ENCODE assay signal across 8 mouse cellular contexts in the genomic region with DNA sequence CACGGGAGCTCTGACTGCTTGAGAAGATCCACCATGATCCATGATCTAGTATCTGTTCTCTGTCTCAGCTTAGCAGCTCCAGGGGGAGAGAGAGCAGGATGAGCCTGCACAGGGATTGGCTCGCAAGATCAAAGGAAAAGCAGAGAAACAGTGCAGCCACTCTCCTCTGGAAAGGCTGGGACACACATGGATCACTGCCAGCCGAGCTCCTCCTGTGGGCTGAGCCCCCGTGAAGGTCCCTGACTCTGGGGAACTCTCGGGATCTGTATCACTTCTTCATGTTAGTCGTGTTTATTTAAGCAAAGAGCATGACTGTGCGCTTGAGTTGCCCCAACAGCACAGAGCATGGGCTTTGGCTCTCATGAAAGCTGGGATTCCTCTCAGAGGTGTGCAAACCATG. TPM values are rescaled to one million over a fixed set of nuclear protein-coding genes. Genes with fewer than 3 reads are reported as not detected.
DNase-seq lines count a peak whose midpoint lies in the region; ATAC-seq and TF ChIP-seq lines count a peak whose summit lies in the region.

No protein-coding gene starts in this region.

- H3K27me3 ChIP-seq in forebrain, embryonic 14.5 days (replicated peaks; ENCODE audit: control insufficient read depth, insufficient read depth, low read length), result no peaks in the 10 kb centered on the region
- H3K27me3 ChIP-seq in forebrain, embryonic 16.5 days (replicated peaks; ENCODE audit: control insufficient read depth, insufficient read depth, low read length), result no peaks in the 10 kb centered on the region
- H3K27me3 ChIP-seq in lung, embryonic 14.5 days (ENCODE audit: insufficient read depth, low read length), result no peaks in the 10 kb centered on the region
- no peaks in the 10 kb centered on the region for H3K27me3 ChIP-seq in lung, embryonic 16.5 days (ENCODE audit: control insufficient read depth, insufficient read depth, low read depth, low read length)

- no peak overlapping the region for H3K4me2 ChIP-seq in forebrain, embryonic 14.5 days (ENCODE audit: low read length)
- H3K4me2 ChIP-seq in forebrain, embryonic 16.5 days (ENCODE audit: low read length), result no peak overlapping the region
- H3K4me2 ChIP-seq in lung, embryonic 14.5 days, result peak overlapping the region; percentile 33
- H3K4me2 ChIP-seq in lung, embryonic 16.5 days (ENCODE audit: low read depth, low read length), result peak overlapping the region; percentile 32; the same call in 1 of the 2 replicates

- peaks cover 2% of the 10 kb centered on the region; the same call in 1 of the 2 replicates for H3K4me1 ChIP-seq in forebrain, embryonic 14.5 days (ENCODE audit: control insufficient read depth, insufficient read depth, low read length)
- 0 out of 2 replicates have a peak, but pooled peaks cover 3% of the 10 kb centered on the region for H3K4me1 ChIP-seq in forebrain, embryonic 16.5 days (replicated peaks; ENCODE audit: control insufficient read depth, insufficient read depth, low read length)
- H3K4me1 ChIP-seq in lung, embryonic 14.5 days (ENCODE audit: insufficient read depth), result peaks cover 13% of the 10 kb centered on the region
- peaks cover 23% of the 10 kb centered on the region for H3K4me1 ChIP-seq in lung, embryonic 16.5 days (replicated peaks; ENCODE audit: control insufficient read depth, insufficient read depth, low read length)

- DNase-seq in forebrain, embryonic 14.5 days (ENCODE audit: low spot score), result peak; percentile 49
- peak; percentile 86 for DNase-seq in lung, embryonic 14.5 days
- no peak for DNase-seq in lung, postnatal 25 days (ENCODE audit: low spot score)
- DNase-seq in testis, postnatal 14 days (ENCODE audit: low spot score), result peak; percentile 16
- DNase-seq in cerebellum, postnatal 36 days, result no peak
- no peak for DNase-seq in spleen, postnatal 14 days (ENCODE audit: low spot score in 2 of 2)

- ATAC-seq in forebrain, embryonic 14.5 days, result no peak
- no peak for ATAC-seq in forebrain, embryonic 16.5 days
- ATAC-seq in lung, embryonic 14.5 days (ENCODE audit: insufficient read depth), result peak; percentile 87
- peak; percentile 79 for ATAC-seq in lung, embryonic 16.5 days (ENCODE audit: low read depth)

- no peak overlapping the region for H3K27ac ChIP-seq in forebrain, embryonic 14.5 days (ENCODE audit: low read depth, low read length)
- H3K27ac ChIP-seq in forebrain, embryonic 16.5 days (ENCODE audit: low read length), result no peak overlapping the region
- peak overlapping the region; percentile 13; the same call in 1 of the 2 replicates for H3K27ac ChIP-seq in lung, embryonic 14.5 days (ENCODE audit: low read depth)
- 0 out of 2 replicates have a peak overlapping the region, but pooled peaks have one; percentile 27 for H3K27ac ChIP-seq in lung, embryonic 16.5 days (ENCODE audit: low read length)

- no peaks in the 10 kb centered on the region for H3K9me3 ChIP-seq in forebrain, embryonic 14.5 days (replicated peaks; ENCODE audit: control insufficient read depth, low read length)
- no peaks in the 10 kb centered on the region for H3K9me3 ChIP-seq in forebrain, embryonic 16.5 days (ENCODE audit: control insufficient read depth, low read length)
- no peaks in the 10 kb centered on the region for H3K9me3 ChIP-seq in lung, embryonic 14.5 days (ENCODE audit: low read depth, low read length)
- 0 out of 2 replicates have a peak, but pooled peaks cover 2% of the 10 kb centered on the region for H3K9me3 ChIP-seq in lung, embryonic 16.5 days (ENCODE audit: control insufficient read depth, low read length)

- no peaks in the 10 kb centered on the region for H3K36me3 ChIP-seq in forebrain, embryonic 14.5 days (ENCODE audit: control insufficient read depth, insufficient read depth, low read length)
- no peaks in the 10 kb centered on the region for H3K36me3 ChIP-seq in forebrain, embryonic 16.5 days (ENCODE audit: control insufficient read depth, insufficient read depth)
- H3K36me3 ChIP-seq in lung, embryonic 14.5 days (ENCODE audit: insufficient read depth), result no peaks in the 10 kb centered on the region
- H3K36me3 ChIP-seq in lung, embryonic 16.5 days (ENCODE audit: control insufficient read depth, insufficient read depth, low read length), result no peaks in the 10 kb centered on the region

- H3K4me3 ChIP-seq in forebrain, embryonic 14.5 days (ENCODE audit: low read depth, low read length), result no peak overlapping the region
- H3K4me3 ChIP-seq in forebrain, embryonic 16.5 days (replicated peaks; ENCODE audit: low read length), result no peak overlapping the region
- H3K4me3 ChIP-seq in lung, embryonic 14.5 days (ENCODE audit: low read depth, low read length), result no peak overlapping the region
- H3K4me3 ChIP-seq in lung, embryonic 16.5 days (ENCODE audit: low read length), result no peak overlapping the region

- no peak for TF ChIP-seq CTCF in lung, embryonic 14.5 days (IDR thresholded peaks at IDR 0.05; ENCODE audit: low read depth)

- 25% methylated on average over 7 of the region's 7 CpGs for whole genome bisulfite sequencing in forebrain, embryonic 14.5 days
- WGBS in forebrain, embryonic 16.5 days, result 25% methylated on average over 7 of the region's 7 CpGs
- WGBS in lung, embryonic 14.5 days, result 3% methylated on average over 7 of the region's 7 CpGs
- WGBS in lung, embryonic 16.5 days, result 3% methylated on average over 7 of the region's 7 CpGs

- no peak overlapping the region for H3K9ac ChIP-seq in forebrain, embryonic 14.5 days (ENCODE audit: low read length)
- H3K9ac ChIP-seq in forebrain, embryonic 16.5 days (replicated peaks; ENCODE audit: low read depth, low read length), result no peak overlapping the region
- H3K9ac ChIP-seq in lung, embryonic 14.5 days, result peak overlapping the region; percentile 24; the same call in 1 of the 2 replicates
- no peak overlapping the region; the same call in 1 of the 2 replicates for H3K9ac ChIP-seq in lung, embryonic 16.5 days (ENCODE audit: low read length)

RNA-seq across cellular contexts. Expression of a gene that starts 49.4 kb away (rescaled TPM):
- polyA plus RNA-seq in forebrain, embryonic 14.5 days (2014; fragmentation: Nextera tagmentation; extraction: Ambion mirVana), result not detected in 2 replicates
- polyA plus RNA-seq in forebrain, embryonic 16.5 days (2015; fragmentation: Nextera tagmentation; extraction: Ambion mirVana), result not detected in 2 replicates
- polyA plus RNA-seq in lung, embryonic 14.5 days (2014; fragmentation: Nextera tagmentation; extraction: Ambion mirVana), result 0.27 and 0.38 TPM in 2 replicates
- 0.21 and 0.28 TPM in 2 replicates for polyA plus RNA-seq in lung, embryonic 16.5 days (2015; fragmentation: Nextera tagmentation; extraction: Ambion mirVana)

Comparison
In these comparisons a context has a peak if more than half of its experiments do, and no peak if none do; other contexts are left out.
1. DNase-seq: peak in forebrain, embryonic 14.5 days (single experiment), lung, embryonic 14.5 days (single experiment) and testis, postnatal 14 days (single experiment); none in lung, postnatal 25 days (single experiment), cerebellum, postnatal 36 days (0 of 2) and spleen, postnatal 14 days (0 of 2).
2. ATAC-seq: peak in lung, embryonic 14.5 days (single experiment) and lung, embryonic 16.5 days (single experiment); none in forebrain, embryonic 14.5 days (single experiment) and forebrain, embryonic 16.5 days (single experiment).
3. H3K27ac ChIP-seq: peak in lung, embryonic 14.5 days (single experiment) and lung, embryonic 16.5 days (single experiment); none in forebrain, embryonic 14.5 days (single experiment) and forebrain, embryonic 16.5 days (single experiment).
4. H3K4me2 ChIP-seq: peak in lung, embryonic 14.5 days (single experiment) and lung, embryonic 16.5 days (single experiment); none in forebrain, embryonic 14.5 days (single experiment) and forebrain, embryonic 16.5 days (single experiment).